Mouse (Mus musculus) intestine, postnatal 0 days (tissue): ENCODE results near the gene Sdf2l1. TPM values are rescaled to one million over a fixed set of nuclear protein-coding genes. Genes with fewer than 3 reads are reported as not detected.

Source experiments
- ATAC-seq: fragments of 200-750 bp; cut with Nextera tagmentation; 2 replicates; pipeline ENCODE4 v1.8.0; 2017; ENCODE audit warnings: mild to moderate bottlenecking, moderate TSS enrichment, moderate library complexity
- H3K27ac ChIP-seq: fragments of 300-500 bp; sonication (generic); 2 replicates; pipeline ENCODE4 v1.5.1; 2014; ENCODE audit warnings: mild to moderate bottlenecking, low read depth, low read length, moderate library complexity
- H3K27me3 ChIP-seq: fragments of 300-500 bp; sonication (generic); replicated peaks from 2 replicates; pipeline ENCODE4 v1.6.1; 2014; ENCODE audit warnings: low read length, mixed read lengths; ENCODE audit not compliant: control insufficient read depth, insufficient read depth
- H3K36me3 ChIP-seq: fragments of 300-500 bp; sonication (generic); 2 replicates; pipeline ENCODE4 v1.6.1; 2014; ENCODE audit warnings: mild to moderate bottlenecking, moderate library complexity; ENCODE audit not compliant: control insufficient read depth, insufficient read depth
- H3K4me1 ChIP-seq: fragments of 300-500 bp; sonication (generic); replicated peaks from 2 replicates; pipeline ENCODE4 v1.6.1; 2014; ENCODE audit warnings: antibody characterized with exemption, low read length, mixed read lengths; ENCODE audit not compliant: control insufficient read depth, insufficient read depth
- H3K4me2 ChIP-seq: fragments of 300-500 bp; sonication (generic); replicated peaks from 2 replicates; pipeline ENCODE4 v1.6.1; 2014; ENCODE audit warnings: low read depth, mild to moderate bottlenecking, moderate library complexity
- H3K4me3 ChIP-seq: fragments of 300-500 bp; sonication (generic); 2 replicates; pipeline ENCODE4 v1.5.1; 2014; ENCODE audit warnings: low read depth, low read length
- H3K9ac ChIP-seq: fragments of 300-500 bp; sonication (generic); 2 replicates; pipeline ENCODE4 v1.6.1; 2014; ENCODE audit warnings: mild to moderate bottlenecking, low read depth, low read length
- H3K9me3 ChIP-seq: fragments of 300-500 bp; sonication (generic); 2 replicates; pipeline ENCODE4 v1.6.1; 2016; ENCODE audit warnings: mixed run types; ENCODE audit not compliant: control insufficient read depth
- CTCF ChIP-seq: sonication (generic); IDR thresholded peaks from 2 replicates; pipeline ENCODE4 v1.5.1; 2016; ENCODE audit warnings: low read depth, mild to moderate bottlenecking, control low read depth, antibody characterized with exemption, moderate library complexity
- WGBS: fragments of 180-500 bp; shearing (Covaris S2); extraction: QIAGEN DNeasy Blood & Tissue Kit; methylation state at CpG from one replicate; pipeline ENCODE4 v1.1.7; 2014; 5-methylcytosine and 5-hydroxymethylcytosine counted together
- microRNA counts: library from miRNA; unstranded; fragments of <30 nt; microRNA quantifications from one replicate; lab custom pipeline; 2016
- microRNA-seq: library from miRNA; unstranded; fragments of <30 nt; microRNA quantifications from one replicate; pipeline ENCODE4, GENCODE M21; 2016
- polyA plus RNA-seq: library from polyadenylated mRNA; unstranded; fragments of >200 nt; fragmentation: Nextera tagmentation; extraction: Ambion mirVana; gene quantifications from 2 replicates; pipeline ENCODE4 v1.2.1, GENCODE M21; 2015

Gene Sdf2l1
- polyA plus RNA-seq, 1 experiment from 2014 or later = 70.3 TPM

GRCm38 (mm10) chr16:17086241-17086640, 45.9 kb downstream of the Sdf2l1 start:
- 57% methylated on average over 3 of the region's 3 CpGs for WGBS
- no peak for ATAC-seq
- Histone ChIP-seq H3K9ac (no peak overlapping the region), H3K36me3 (peaks cover 69% of the 10 kb centered on the region), H3K9me3 (no peaks in the 10 kb centered on the region), H3K27ac (no peak overlapping the region), H3K4me2 (no peak overlapping the region), H3K4me1 (no peaks in the 10 kb centered on the region), H3K27me3 (no peaks in the 10 kb centered on the region), H3K4me3 (no peak overlapping the region)
- TF ChIP-seq CTCF = no peak

DNA sequence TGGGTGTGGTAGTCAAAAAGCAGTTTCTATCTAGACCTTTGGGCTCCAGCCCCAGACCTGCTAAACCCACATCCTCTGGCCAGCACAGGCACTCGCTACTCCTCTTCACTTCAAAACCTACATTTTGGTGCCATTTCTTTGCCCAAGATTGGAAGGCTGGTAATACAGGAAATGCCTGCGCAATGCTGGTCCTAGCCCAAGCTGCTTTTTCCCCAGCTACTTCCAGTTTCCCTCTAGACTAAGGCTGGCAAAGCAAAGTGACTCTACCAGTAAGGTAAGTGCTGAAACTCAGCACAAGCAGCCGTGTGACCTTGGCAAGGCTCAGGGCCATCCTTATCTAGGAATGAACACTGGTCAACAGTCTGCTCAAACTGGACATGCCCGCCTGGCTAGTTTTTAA, 46.5 kb downstream of the Sdf2l1 start:
- Histone ChIP-seq H3K9me3 (no peaks in the 10 kb centered on the region), H3K9ac (no peak overlapping the region), H3K4me1 (no peaks in the 10 kb centered on the region), H3K36me3 (peaks cover 63% of the 10 kb centered on the region), H3K27me3 (no peaks in the 10 kb centered on the region), H3K27ac (peak overlapping the region; percentile 22), H3K4me2 (no peak overlapping the region), H3K4me3 (no peak overlapping the region)
- no peak for ATAC-seq
- TF ChIP-seq CTCF = no peak
- WGBS = 74% methylated on average over 4 of the region's 4 CpGs

DNA sequence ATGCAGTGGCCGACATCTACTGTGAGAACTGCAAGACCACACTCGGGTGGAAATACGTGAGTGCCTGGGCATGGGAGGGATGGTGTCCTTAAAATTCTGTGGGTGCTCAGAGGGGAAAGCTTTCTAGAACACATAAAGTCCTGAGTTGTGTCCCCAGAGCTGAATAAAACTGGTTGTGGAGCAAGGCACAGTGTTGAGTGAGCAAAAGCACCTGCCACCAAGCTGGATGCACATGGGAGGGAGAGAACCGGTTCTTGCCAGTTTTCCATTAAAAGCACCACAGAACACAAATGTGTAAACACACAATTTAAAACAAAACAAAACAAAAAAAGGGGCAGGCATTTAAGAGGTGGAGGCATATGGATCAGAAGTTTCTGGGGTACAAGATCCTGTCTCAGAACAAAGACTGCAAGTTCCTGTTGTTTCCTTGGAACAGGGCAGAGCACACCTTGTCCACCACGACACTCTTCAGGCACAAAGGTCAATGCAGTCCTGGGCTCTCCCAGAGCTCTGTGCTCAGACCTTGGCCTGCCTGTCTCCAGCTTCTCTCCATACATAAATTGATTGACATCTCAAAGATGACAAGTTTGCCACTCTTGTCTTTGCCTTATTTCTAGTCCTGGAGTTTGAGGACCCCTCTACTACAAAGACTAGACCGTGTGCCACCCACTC, 49.9 kb downstream of the Sdf2l1 start:
- no peak overlapping the region for H3K4me2 ChIP-seq
- H3K36me3 ChIP-seq = peaks cover 29% of the 10 kb centered on the region
- no peak overlapping the region for H3K4me3 ChIP-seq
- H3K4me1 ChIP-seq = no peaks in the 10 kb centered on the region
- peak overlapping the region; percentile 47 for H3K27ac ChIP-seq
- TF ChIP-seq CTCF = no peak
- H3K9me3 ChIP-seq = no peaks in the 10 kb centered on the region
- ATAC-seq = peak; percentile 73
- H3K27me3 ChIP-seq = no peaks in the 10 kb centered on the region
- WGBS = 78% methylated on average over 6 of the region's 6 CpGs
- H3K9ac ChIP-seq = no peak overlapping the region

MicroRNAs within 50 kb of the gene (microRNA counts, 519-probe panel; counts per million panel counts)
- 4,751 counts per million, percentile 79 among the panel's probes with 10 or more counts for microRNA mmu-miR-130b (lab: Ali Mortazavi, UCI)
- 3,097 counts per million, percentile 35 among the panel's probes with 10 or more counts for microRNA mmu-miR-301b (lab: Ali Mortazavi, UCI)

Small RNA genes lying within 50 kb of the gene (microRNA-seq; reads per million reads assigned to microRNA genes)
- gene Mir130b = 3,806 reads per million, percentile 89 among the genes with 10 or more reads in this experiment
- gene Mir301b = 41.6 reads per million, percentile 37 among the genes with 10 or more reads in this experiment

Other genes starting within 250 kb of the Sdf2l1 start
- 4.7 and 4.8 TPM in 2 replicates for gene Ppm1f, start 235.9 kb downstream of the Sdf2l1 start, polyA plus RNA-seq
- 86.6 and 88.6 TPM in 2 replicates for gene Mapk1, start 149.0 kb downstream of the Sdf2l1 start, polyA plus RNA-seq
- 3.4 and 3.6 TPM in 2 replicates for gene Ypel1, start 62.7 kb downstream of the Sdf2l1 start, polyA plus RNA-seq
- gene Ppil2, start 21.1 kb downstream of the Sdf2l1 start, polyA plus RNA-seq = 71.9 and 78.7 TPM in 2 replicates
- gene 2610318N02Rik, start 7.2 kb downstream of the Sdf2l1 start, polyA plus RNA-seq = 7.1 and 7.9 TPM in 2 replicates
- 24.6 and 28.8 TPM in 2 replicates for gene Ydjc, start 12.2 kb upstream of the Sdf2l1 start, polyA plus RNA-seq
- 1.7 and 2.0 TPM in 2 replicates for gene Ccdc116, start 14.8 kb upstream of the Sdf2l1 start, polyA plus RNA-seq
- gene Ube2l3, start 70.3 kb upstream of the Sdf2l1 start, polyA plus RNA-seq = 294 and 319 TPM in 2 replicates
- 0.14 and 0.21 TPM in 2 replicates for gene Rimbp3, start 76.2 kb upstream of the Sdf2l1 start, polyA plus RNA-seq
- 1.4 and 1.9 TPM in 2 replicates for gene Hic2, start 101.2 kb upstream of the Sdf2l1 start, polyA plus RNA-seq
- 4.8 and 7.2 TPM in 2 replicates for gene Tmem191c, start 143.7 kb upstream of the Sdf2l1 start, polyA plus RNA-seq
- gene Serpind1, start 199.0 kb upstream of the Sdf2l1 start, polyA plus RNA-seq = 0.09 and 0.14 TPM in 2 replicates